Mouse (Mus musculus) heart, postnatal 0 days (tissue): ENCODE data around the gene Cdh16. TPM values are rescaled to one million over a fixed set of nuclear protein-coding genes. Genes with fewer than 3 reads are reported as not detected.

Experiments
- ATAC-seq: fragments of 200-750 bp; cut with Nextera tagmentation; 2 replicates; pipeline ENCODE4 v1.8.0; 2017; ENCODE audit warnings: low read depth, moderate number of reproducible peaks, moderate library complexity; ENCODE audit not compliant: insufficient read depth
- DNase-seq: peaks from one replicate; pipeline ENCODE4 v3.0.0-alpha.2; 2016; ENCODE audit warnings: low spot score
- H3K27ac ChIP-seq: fragments of 300-500 bp; sonication (generic); 2 replicates; pipeline ENCODE4 v1.5.1; 2014; ENCODE audit warnings: low read depth, mild to moderate bottlenecking
- H3K27me3 ChIP-seq: fragments of 300-500 bp; sonication (generic); 2 replicates; pipeline ENCODE4 v1.6.1; 2014; ENCODE audit warnings: low read length, mixed read lengths; ENCODE audit not compliant: control insufficient read depth, insufficient read depth
- H3K36me3 ChIP-seq: fragments of 300-500 bp; sonication (generic); replicated peaks from 2 replicates; pipeline ENCODE4 v1.6.1; 2014; ENCODE audit warnings: low read length, mixed read lengths; ENCODE audit not compliant: control insufficient read depth, insufficient read depth
- H3K4me1 ChIP-seq: fragments of 300-500 bp; sonication (generic); 2 replicates; pipeline ENCODE4 v1.6.1; 2014; ENCODE audit warnings: antibody characterized with exemption; ENCODE audit not compliant: control insufficient read depth, insufficient read depth
- H3K4me2 ChIP-seq: fragments of 300-500 bp; sonication (generic); 2 replicates; pipeline ENCODE4 v1.6.1; 2014; ENCODE audit warnings: low read depth, mild to moderate bottlenecking, low read length, moderate library complexity
- H3K4me3 ChIP-seq: fragments of 300-500 bp; sonication (generic); 2 replicates; pipeline ENCODE4 v1.5.1; 2014; ENCODE audit warnings: low read depth, low read length
- H3K9ac ChIP-seq: fragments of 300-500 bp; sonication (generic); replicated peaks from 2 replicates; pipeline ENCODE4 v1.6.1; 2014; ENCODE audit warnings: low read depth, low read length, mixed read lengths
- H3K9me3 ChIP-seq: fragments of 300-500 bp; sonication (generic); replicated peaks from 2 replicates; pipeline ENCODE4 v1.6.1; 2016; ENCODE audit warnings: low read length; ENCODE audit not compliant: control insufficient read depth
- CTCF ChIP-seq: IDR thresholded peaks from 2 replicates; pipeline ENCODE4 v1.5.1; 2016; ENCODE audit warnings: antibody characterized with exemption, control low read depth, low read depth
- EP300 ChIP-seq: IDR thresholded peaks from 2 replicates; pipeline ENCODE4 v1.6.1; 2016; ENCODE audit warnings: antibody characterized with exemption, low read depth
- WGBS: fragments of 180-500 bp; shearing (Covaris S2); extraction: QIAGEN DNeasy Blood & Tissue Kit; methylation state at CpG from one replicate; pipeline ENCODE4 v1.1.7; 2014; 5-methylcytosine and 5-hydroxymethylcytosine counted together
- polyA plus RNA-seq: library from polyadenylated mRNA; unstranded; fragments of >200 nt; fragmentation: Nextera tagmentation; extraction: Ambion mirVana; gene quantifications from 2 replicates; pipeline ENCODE4 v1.2.1, GENCODE M21; 2015
- total RNA-seq: library from RNA; depleted of rRNA; stranded (reverse); fragments of >200 nt; gene quantifications from 2 replicates; pipeline ENCODE4 v1.2.3, GENCODE M21; 2014; ENCODE audit warnings: low replicate concordance

Gene Cdh16
- total and polyA plus RNA-seq, 2 experiments from 2014 or later = 8.9 to 11.4 TPM

- Histone ChIP-seq H3K9me3 (no peaks in the 10 kb centered on the region), H3K9ac (peak within 1 kb of the TSS; percentile 71), H3K4me1 (peaks cover 12% of the 10 kb centered on the region), H3K36me3 (peaks cover 29% of the 10 kb centered on the region), H3K4me3 (peak within 1 kb of the TSS; percentile 93), H3K27me3 (no peaks in the 10 kb centered on the region), H3K4me2 (peak within 1 kb of the TSS; percentile 86), H3K27ac (peak within 1 kb of the TSS; percentile 81)
- WGBS = under 1% methylated on average over 66 of the region's 66 CpGs
- ATAC-seq = peak; percentile 97
- DNase-seq = peak; percentile 86
- TF ChIP-seq CTCF (no peak), EP300 (0 out of 2 replicates have a peak, but pooled peaks have one; percentile 15)
These were observed 17.5 kb upstream of the Cdh16 start, which contains the start of gene Ciao2b for GRCm38 (mm10) chr8:104641426-104642323. Ciao2b (minus strand) TSS chr8:104641965.

GRCm38 (mm10) chr8:104640831-104641370 lies 16.7 kb upstream of the Cdh16 start:
- H3K27me3 ChIP-seq = no peaks in the 10 kb centered on the region
- peak overlapping the region; percentile 81 for H3K27ac ChIP-seq
- H3K36me3 ChIP-seq = peaks cover 32% of the 10 kb centered on the region
- H3K4me3 ChIP-seq = peak overlapping the region; percentile 93
- peaks cover 12% of the 10 kb centered on the region for H3K4me1 ChIP-seq
- H3K9me3 ChIP-seq = no peaks in the 10 kb centered on the region
- TF ChIP-seq EP300 = no peak
- TF ChIP-seq CTCF = no peak
- H3K9ac ChIP-seq = peak overlapping the region; percentile 71
- peak overlapping the region; percentile 86 for H3K4me2 ChIP-seq
- ATAC-seq (no peak), DNase-seq (no peak)
- 6% methylated on average over 25 of the region's 25 CpGs for WGBS

DNA sequence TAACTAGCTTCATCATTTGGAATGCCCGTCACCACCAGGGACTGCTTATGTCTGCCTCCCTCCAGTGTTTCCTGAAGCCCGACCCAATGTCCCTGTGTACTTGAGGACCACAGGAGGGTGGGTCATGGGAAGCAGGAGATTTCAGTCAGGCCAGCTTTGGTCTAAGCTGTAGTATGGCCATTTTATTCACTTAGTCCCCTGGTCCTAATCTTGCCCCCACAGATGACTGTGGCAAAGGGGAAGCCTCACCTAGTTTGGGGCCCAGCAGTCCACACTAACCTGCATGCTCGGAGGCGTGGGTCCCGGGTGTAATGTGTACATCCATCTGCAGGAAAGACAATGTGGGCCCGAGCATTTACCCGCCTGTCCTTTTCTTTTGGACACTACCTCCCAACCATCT lies 16.0 kb upstream of the Cdh16 start:
- peak overlapping the region; percentile 93 for H3K4me3 ChIP-seq
- DNase-seq (no peak), ATAC-seq (no peak)
- TF ChIP-seq CTCF (no peak), EP300 (no peak)
- H3K9ac ChIP-seq = peak overlapping the region; percentile 71; the same call in 1 of the 2 replicates
- WGBS = 68% methylated on average over 7 of the region's 7 CpGs
- peak overlapping the region; percentile 86 for H3K4me2 ChIP-seq
- H3K36me3 ChIP-seq = peaks cover 38% of the 10 kb centered on the region
- peaks cover 12% of the 10 kb centered on the region for H3K4me1 ChIP-seq
- no peak overlapping the region for H3K27ac ChIP-seq
- no peaks in the 10 kb centered on the region for H3K27me3 ChIP-seq
- no peaks in the 10 kb centered on the region for H3K9me3 ChIP-seq

DNA sequence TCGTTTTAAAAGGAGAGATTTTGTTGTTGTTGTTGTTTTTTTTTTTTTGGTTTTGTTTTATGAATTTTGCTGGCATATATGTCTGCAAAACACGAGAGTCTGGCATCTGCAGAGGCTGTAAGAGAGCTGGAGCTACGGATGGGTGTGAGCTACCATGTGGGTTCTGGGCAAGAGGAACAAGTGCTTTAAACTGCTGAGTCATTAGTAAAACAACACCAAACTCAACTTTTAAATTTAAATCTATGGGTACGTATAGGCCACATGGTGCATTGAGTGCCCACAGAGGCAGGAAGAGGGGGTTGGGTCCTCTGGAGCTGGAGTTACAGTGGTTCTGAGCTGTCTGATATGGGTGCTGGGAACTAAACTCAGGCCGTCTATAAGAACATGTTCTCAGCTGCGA lies 13.8 kb upstream of the Cdh16 start:
- H3K9me3 ChIP-seq = no peaks in the 10 kb centered on the region
- 89% methylated on average over 6 of the region's 6 CpGs for WGBS
- H3K4me1 ChIP-seq = peaks cover 17% of the 10 kb centered on the region
- H3K36me3 ChIP-seq = peaks cover 43% of the 10 kb centered on the region
- H3K9ac ChIP-seq = no peak overlapping the region
- H3K4me2 ChIP-seq = no peak overlapping the region
- H3K27ac ChIP-seq = no peak overlapping the region
- no peak overlapping the region for H3K4me3 ChIP-seq
- no peaks in the 10 kb centered on the region for H3K27me3 ChIP-seq
- ATAC-seq = no peak
- TF ChIP-seq EP300 (no peak), CTCF (no peak)
- DNase-seq = no peak

GRCm38 (mm10) chr8:104635004-104635710 lies 11.0 kb upstream of the Cdh16 start:
- peaks cover 17% of the 10 kb centered on the region; the same call in 1 of the 2 replicates for H3K4me1 ChIP-seq
- H3K4me3 ChIP-seq = no peak overlapping the region
- no peak overlapping the region for H3K27ac ChIP-seq
- H3K9me3 ChIP-seq = no peaks in the 10 kb centered on the region
- ATAC-seq = no peak
- no peaks in the 10 kb centered on the region for H3K27me3 ChIP-seq
- peaks cover 43% of the 10 kb centered on the region for H3K36me3 ChIP-seq
- DNase-seq = peak; percentile 4
- no peak overlapping the region for H3K4me2 ChIP-seq
- 81% methylated on average over 3 of the region's 3 CpGs for WGBS
- TF ChIP-seq EP300 = no peak
- TF ChIP-seq CTCF = no peak
- no peak overlapping the region for H3K9ac ChIP-seq
